Mouse (Mus musculus): ENCODE results near the gene Adssl1. TPM values are rescaled to one million over a fixed set of nuclear protein-coding genes. Genes with fewer than 3 reads are reported as not detected.

Gene Adssl1
- polyA plus RNA-seq, 1 experiment from 2014 or later, result 93.7 TPM

- Histone ChIP-seq H3K9ac (peak overlapping the region; percentile 99), H3K9me3 (replicated peaks) (no peaks in the 10 kb centered on the region), H3K36me3 (peaks cover 32% of the 10 kb centered on the region), H3K27ac (peak overlapping the region; percentile 98), H3K27me3 (no peaks in the 10 kb centered on the region), H3K4me1 (replicated peaks) (peaks cover 78% of the 10 kb centered on the region), H3K4me2 (peak overlapping the region; percentile 91), H3K4me3 (peak overlapping the region; percentile 95)
- 2% methylated on average over 21 of the region's 21 CpGs for WGBS
- peak; percentile 36 for ATAC-seq (replicated peaks; ENCODE audit: insufficient number of reproducible peaks, insufficient read depth, low FRiP score, low read depth)
Observed at GRCm38 (mm10) chr12:112672744-112673575, 53.1 kb downstream of the Adssl1 start.

- peak overlapping the region; percentile 98 for H3K27ac ChIP-seq
- peak overlapping the region; percentile 95 for H3K4me3 ChIP-seq
- ATAC-seq (replicated peaks; ENCODE audit: insufficient number of reproducible peaks, insufficient read depth, low FRiP score, low read depth), result peak; percentile 8; the same call in 1 of the 2 replicates
- H3K9ac ChIP-seq, result peak overlapping the region; percentile 99
- WGBS, result 0% methylated on average over 54 of the region's 68 CpGs
- H3K27me3 ChIP-seq, result no peaks in the 10 kb centered on the region
- peaks cover 25% of the 10 kb centered on the region for H3K36me3 ChIP-seq
- H3K4me1 ChIP-seq (replicated peaks), result peaks cover 77% of the 10 kb centered on the region
- H3K4me2 ChIP-seq, result peak overlapping the region; percentile 91
- no peaks in the 10 kb centered on the region for H3K9me3 ChIP-seq (replicated peaks)
Observed at GRCm38 (mm10) chr12:112673576-112674091, 53.8 kb downstream of the Adssl1 start.

GRCm38 (mm10) chr12:112674132-112675011 is 54.5 kb downstream of the Adssl1 start, which contains the start of gene Akt1:
Gene Akt1 (minus strand): TSS chr12:112674884.
- peak within 1 kb of the TSS; percentile 91 for H3K4me2 ChIP-seq
- no peaks in the 10 kb centered on the region for H3K9me3 ChIP-seq (replicated peaks)
- H3K36me3 ChIP-seq, result peaks cover 18% of the 10 kb centered on the region
- ATAC-seq (replicated peaks; ENCODE audit: insufficient number of reproducible peaks, insufficient read depth, low FRiP score, low read depth), result peak; percentile 47
- H3K27ac ChIP-seq, result peak within 1 kb of the TSS; percentile 98
- WGBS, result 2% methylated on average over 47 of the region's 70 CpGs
- H3K9ac ChIP-seq, result peak within 1 kb of the TSS; percentile 99
- peaks cover 72% of the 10 kb centered on the region for H3K4me1 ChIP-seq (replicated peaks)
- peaks cover under 1% of the 10 kb centered on the region; the same call in 1 of the 2 replicates for H3K27me3 ChIP-seq
- peak within 1 kb of the TSS; percentile 95 for H3K4me3 ChIP-seq

GRCm38 (mm10) chr12:112675245-112676035 is 55.6 kb downstream of the Adssl1 start:
- Histone ChIP-seq H3K36me3 (peaks cover 7% of the 10 kb centered on the region; the same call in 1 of the 2 replicates), H3K4me3 (peak overlapping the region; percentile 95), H3K9ac (peak overlapping the region; percentile 26; the same call in 1 of the 2 replicates), H3K27me3 (peaks cover 11% of the 10 kb centered on the region), H3K4me1 (replicated peaks) (peaks cover 69% of the 10 kb centered on the region), H3K27ac (peak overlapping the region; percentile 98), H3K9me3 (replicated peaks) (no peaks in the 10 kb centered on the region), H3K4me2 (peak overlapping the region; percentile 91)
- WGBS, result 16% methylated on average over 18 of the region's 18 CpGs
- peak; percentile 31 for ATAC-seq (replicated peaks; ENCODE audit: insufficient number of reproducible peaks, insufficient read depth, low FRiP score, low read depth)

- WGBS, result 44% methylated on average over 5 of the region's 5 CpGs
- Histone ChIP-seq H3K9me3 (replicated peaks) (no peaks in the 10 kb centered on the region), H3K9ac (no peak overlapping the region), H3K27me3 (peaks cover 21% of the 10 kb centered on the region), H3K4me2 (no peak overlapping the region), H3K4me1 (replicated peaks) (peaks cover 53% of the 10 kb centered on the region), H3K36me3 (no peaks in the 10 kb centered on the region), H3K4me3 (no peak overlapping the region), H3K27ac (no peak overlapping the region)
- ATAC-seq (replicated peaks; ENCODE audit: insufficient number of reproducible peaks, insufficient read depth, low FRiP score, low read depth), result no peak
Observed at GRCm38 (mm10) chr12:112677076-112677475, 57.2 kb downstream of the Adssl1 start.

GRCm38 (mm10) chr12:112677943-112678554 is 58.2 kb downstream of the Adssl1 start:
- Histone ChIP-seq H3K4me1 (replicated peaks) (peaks cover 43% of the 10 kb centered on the region), H3K9me3 (replicated peaks) (no peaks in the 10 kb centered on the region), H3K27me3 (peaks cover 21% of the 10 kb centered on the region), H3K9ac (peak overlapping the region; percentile 81), H3K36me3 (no peaks in the 10 kb centered on the region), H3K27ac (peak overlapping the region; percentile 86), H3K4me3 (peak overlapping the region; percentile 85), H3K4me2 (peak overlapping the region; percentile 89)
- WGBS, result 25% methylated on average over 19 of the region's 19 CpGs
- ATAC-seq (replicated peaks; ENCODE audit: insufficient number of reproducible peaks, insufficient read depth, low FRiP score, low read depth), result no peak

- Histone ChIP-seq H3K9ac (peak within 1 kb of the TSS; percentile 81), H3K9me3 (replicated peaks) (no peaks in the 10 kb centered on the region), H3K27me3 (peaks cover 21% of the 10 kb centered on the region), H3K4me3 (peak within 1 kb of the TSS; percentile 85), H3K4me1 (replicated peaks) (peaks cover 42% of the 10 kb centered on the region), H3K27ac (peak within 1 kb of the TSS; percentile 86), H3K4me2 (peak within 1 kb of the TSS; percentile 89), H3K36me3 (no peaks in the 10 kb centered on the region)
- ATAC-seq (replicated peaks; ENCODE audit: insufficient number of reproducible peaks, insufficient read depth, low FRiP score, low read depth), result peak; percentile 33
- 1% methylated on average over 43 of the region's 60 CpGs for WGBS
Observed at GRCm38 (mm10) chr12:112678555-112679026, 58.7 kb downstream of the Adssl1 start, which contains the start of gene Zbtb42. Gene Zbtb42 (plus strand): TSS chr12:112678828.

GRCm38 (mm10) chr12:112679027-112679996 is 59.5 kb downstream of the Adssl1 start:
- Histone ChIP-seq H3K36me3 (no peaks in the 10 kb centered on the region), H3K9ac (peak overlapping the region; percentile 81), H3K27me3 (peaks cover 21% of the 10 kb centered on the region), H3K9me3 (replicated peaks) (no peaks in the 10 kb centered on the region), H3K4me3 (peak overlapping the region; percentile 85), H3K4me1 (replicated peaks) (peaks cover 41% of the 10 kb centered on the region), H3K27ac (peak overlapping the region; percentile 86), H3K4me2 (peak overlapping the region; percentile 89)
- peak; percentile 15; the same call in 1 of the 2 replicates for ATAC-seq (replicated peaks; ENCODE audit: insufficient number of reproducible peaks, insufficient read depth, low FRiP score, low read depth)
- 5% methylated on average over 78 of the region's 87 CpGs for WGBS

- H3K36me3 ChIP-seq, result no peaks in the 10 kb centered on the region
- peaks cover 14% of the 10 kb centered on the region for H3K4me1 ChIP-seq (replicated peaks)
- no peaks in the 10 kb centered on the region for H3K9me3 ChIP-seq (replicated peaks)
- 72% methylated on average over 7 of the region's 7 CpGs for WGBS
- no peak overlapping the region for H3K9ac ChIP-seq
- H3K4me3 ChIP-seq, result no peak overlapping the region
- H3K4me2 ChIP-seq, result no peak overlapping the region
- H3K27ac ChIP-seq, result no peak overlapping the region
- H3K27me3 ChIP-seq, result peaks cover 24% of the 10 kb centered on the region
- ATAC-seq (replicated peaks; ENCODE audit: insufficient number of reproducible peaks, insufficient read depth, low FRiP score, low read depth), result no peak
Observed at GRCm38 (mm10) chr12:112683351-112683750, 63.5 kb downstream of the Adssl1 start.
